Mouse (Mus musculus) gastrocnemius, adult 8-10 months (tissue): Measurements from ENCODE around the gene Stat3. TPM values are rescaled to one million over a fixed set of nuclear protein-coding genes. Genes with fewer than 3 reads are reported as not detected.

Experiments used
- DNase-seq, 2 experiments: peaks; one replicate each; pipeline ENCODE4 v3.0.0; 2022; ENCODE audit warnings: low spot score in 2 of 2
- total RNA-seq, 4 experiments: library from RNA; stranded (reverse); gene quantifications; 2 replicates each; pipeline ENCODE4 v1.2.4; 2022

Gene Stat3
- total RNA-seq, 4 experiments from 2014 or later, result 32.9 to 41.1 (median 37.5) TPM

DNA sequence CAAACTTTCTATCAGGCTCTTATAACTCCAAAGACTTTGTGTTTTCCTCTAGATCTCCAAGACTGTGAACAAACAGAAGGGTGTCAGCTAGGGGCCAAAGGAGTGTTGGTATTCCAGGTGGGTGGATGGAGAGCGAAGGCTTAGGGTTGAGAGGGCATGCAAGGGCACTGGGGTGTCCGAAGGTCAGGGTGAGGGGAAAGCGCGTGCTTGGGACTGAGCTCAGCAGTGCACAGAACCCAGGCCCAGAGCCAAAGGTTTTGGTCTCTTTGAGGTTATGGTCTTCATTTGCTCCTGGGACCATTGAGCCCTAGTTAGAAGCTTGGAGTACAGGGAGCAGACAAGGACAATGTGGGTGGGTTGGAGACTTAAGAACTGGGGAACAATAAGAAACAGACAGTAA lies 84.2 kb downstream of the Stat3 start:
- no peak for DNase-seq

DNA sequence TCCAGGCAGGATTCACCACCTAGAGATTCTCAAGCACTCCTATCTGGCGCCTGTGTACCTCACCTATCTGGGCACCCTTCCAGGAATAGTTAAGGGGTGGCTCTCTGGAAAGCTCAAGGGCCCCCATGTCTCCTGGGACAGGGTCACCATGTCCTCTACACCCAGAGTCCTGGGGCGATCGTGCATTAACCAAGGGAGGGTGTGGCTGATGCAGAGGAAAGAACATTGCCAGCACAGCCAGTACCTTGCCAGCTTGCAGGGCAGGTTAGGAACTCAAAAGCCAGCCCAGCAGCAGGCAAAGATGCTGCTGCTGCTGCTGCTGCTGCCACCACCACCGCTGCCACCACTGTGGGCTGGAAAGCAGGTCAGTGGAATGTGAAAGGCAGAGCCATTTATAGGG lies 85.1 kb downstream of the Stat3 start:
- no peak for DNase-seq

DNA sequence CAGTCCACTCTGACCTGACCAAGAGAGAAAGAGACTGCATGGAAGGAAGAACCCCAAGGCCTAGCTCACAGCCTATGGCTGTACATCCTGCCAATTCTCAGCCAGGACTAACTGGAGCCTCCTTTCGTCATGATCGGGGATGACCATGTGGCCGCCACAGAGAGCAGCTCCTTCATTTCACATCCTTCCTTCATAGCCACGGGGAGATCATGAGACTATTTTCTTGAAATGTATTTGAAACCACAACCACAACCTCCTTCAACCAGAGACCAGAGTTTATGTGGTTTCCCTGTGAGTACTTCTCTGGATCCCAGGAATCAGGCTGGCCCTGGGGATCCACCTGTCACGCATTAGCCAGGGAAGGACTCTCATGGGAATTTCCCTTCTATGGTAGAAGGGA lies 86.3 kb downstream of the Stat3 start:
- DNase-seq, result no peak

DNA sequence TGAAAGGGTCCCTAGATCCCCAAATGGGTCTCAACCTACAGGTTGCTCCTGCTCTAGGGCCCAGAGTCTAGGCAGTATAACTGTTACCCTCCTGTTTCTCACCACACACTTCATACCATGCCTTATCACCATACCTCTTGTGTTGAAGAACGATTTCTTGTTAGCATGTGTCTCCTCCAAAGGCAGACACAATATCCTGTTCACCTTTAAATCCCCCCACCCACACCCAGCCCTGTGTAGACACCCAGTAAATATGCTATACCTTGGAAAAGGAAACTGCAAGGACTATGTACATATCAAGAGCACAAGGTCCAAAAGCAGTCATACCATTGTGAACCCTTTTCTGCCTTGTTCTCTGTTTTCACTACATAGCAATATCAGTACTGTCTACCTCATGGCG lies 87.3 kb downstream of the Stat3 start:
- no peak for DNase-seq

DNA sequence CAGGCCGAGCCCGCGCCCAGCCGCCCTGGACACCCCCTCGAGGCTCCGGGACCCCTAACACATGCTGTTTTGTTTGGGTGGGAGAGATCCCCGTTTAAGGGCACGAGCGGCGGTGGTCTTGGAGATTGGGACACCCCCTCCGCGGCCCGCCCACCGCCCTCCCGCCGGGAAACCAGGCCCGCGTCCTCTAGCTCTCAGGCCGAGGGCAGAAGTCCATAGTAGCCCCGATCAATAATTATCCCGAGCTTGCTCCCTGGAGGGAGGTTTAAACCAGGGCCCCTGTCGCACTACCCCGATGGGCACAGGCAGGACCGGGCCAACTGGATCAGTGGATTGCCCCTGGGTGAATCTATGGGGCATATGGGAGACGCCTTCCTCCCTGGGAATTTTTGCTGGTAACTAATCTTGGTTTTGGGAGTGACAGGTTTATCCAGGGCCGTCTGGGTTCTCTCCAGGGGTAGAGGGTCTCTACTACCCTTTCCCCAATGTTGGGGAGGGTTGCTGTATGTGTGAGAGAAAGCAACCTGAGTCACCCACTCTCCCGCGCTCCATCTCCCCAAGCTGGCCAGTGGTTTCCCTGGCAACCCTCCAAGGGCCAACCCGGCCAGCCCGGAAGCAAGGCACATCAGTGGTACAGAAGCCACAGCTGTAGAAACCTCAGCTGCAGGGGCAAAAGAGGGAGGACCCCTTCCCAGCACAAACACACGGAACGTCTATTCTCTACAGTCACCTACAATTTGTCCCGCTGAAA lies 88.4 kb downstream of the Stat3 start:
- peak; percentile 53 to 57 for DNase-seq

DNA sequence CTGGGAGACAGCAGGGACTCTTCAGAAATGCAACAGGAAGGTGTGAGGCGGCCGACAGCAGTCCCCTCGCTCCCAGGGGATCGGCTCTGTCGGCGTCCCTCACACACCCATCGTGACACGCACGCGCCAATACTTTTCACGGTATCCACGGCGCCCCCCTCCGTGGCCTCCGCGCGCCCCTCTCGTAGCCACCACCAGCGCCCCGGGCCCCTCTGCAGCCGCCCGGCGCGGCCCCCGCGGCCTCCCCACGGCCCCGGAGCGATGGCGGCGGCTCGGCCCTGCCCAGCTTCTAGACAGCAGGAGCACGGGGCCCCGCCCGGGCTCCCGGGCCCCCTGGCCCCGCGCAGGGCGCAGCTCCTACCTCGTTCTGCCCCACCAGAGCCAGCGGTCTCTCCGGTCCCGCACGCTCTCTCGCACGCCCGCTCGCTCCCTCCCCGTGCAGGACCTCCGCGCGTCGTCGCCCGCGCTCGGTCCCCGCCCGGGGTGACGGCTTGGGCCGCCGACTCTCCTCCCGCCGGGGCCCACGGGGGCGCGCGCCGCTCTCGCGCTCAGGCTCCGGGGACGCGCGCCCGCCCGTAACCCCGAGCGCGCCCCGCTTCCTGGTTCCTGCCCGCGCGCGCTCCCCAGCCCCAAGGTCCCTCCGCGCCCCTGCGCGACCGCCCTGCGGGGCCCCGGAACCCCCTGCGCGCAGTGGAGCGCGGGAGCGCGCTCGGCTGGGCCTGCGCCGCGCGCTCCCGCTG lies 89.1 kb downstream of the Stat3 start, which contains the start of gene Stat5b:
TSS of gene Stat5b (minus strand) at position 687 of the 740 bp plus-strand sequence.
- DNase-seq, result peak; percentile 65 to 79

DNA sequence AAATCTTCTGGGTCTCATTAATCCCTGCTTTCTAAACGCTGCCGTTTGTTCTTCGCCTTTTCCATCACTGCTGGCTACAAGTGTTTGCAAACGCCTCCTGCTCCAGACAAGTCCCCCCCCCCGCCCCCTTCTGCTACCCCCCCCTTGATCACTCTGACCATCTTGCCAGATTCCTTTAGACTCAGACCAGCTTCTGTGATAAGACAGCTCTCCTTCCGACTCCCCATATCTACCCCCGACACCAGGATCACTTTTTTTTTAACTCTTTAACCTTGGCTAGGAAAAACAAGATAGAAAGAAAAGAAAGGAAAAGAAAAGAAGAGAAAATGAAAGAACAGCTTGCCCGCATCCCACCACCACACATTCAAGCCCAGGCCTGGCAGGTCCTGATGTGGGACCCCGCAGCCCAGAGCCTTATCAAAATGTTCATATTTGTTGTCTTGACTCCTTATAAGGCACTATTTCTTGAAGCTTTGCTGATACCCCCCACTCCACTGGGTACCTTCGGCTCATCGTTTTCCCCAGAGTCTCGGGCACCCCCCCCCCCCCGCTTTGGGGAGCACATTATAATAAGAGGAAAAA lies 89.8 kb downstream of the Stat3 start:
- no peak for DNase-seq

DNA sequence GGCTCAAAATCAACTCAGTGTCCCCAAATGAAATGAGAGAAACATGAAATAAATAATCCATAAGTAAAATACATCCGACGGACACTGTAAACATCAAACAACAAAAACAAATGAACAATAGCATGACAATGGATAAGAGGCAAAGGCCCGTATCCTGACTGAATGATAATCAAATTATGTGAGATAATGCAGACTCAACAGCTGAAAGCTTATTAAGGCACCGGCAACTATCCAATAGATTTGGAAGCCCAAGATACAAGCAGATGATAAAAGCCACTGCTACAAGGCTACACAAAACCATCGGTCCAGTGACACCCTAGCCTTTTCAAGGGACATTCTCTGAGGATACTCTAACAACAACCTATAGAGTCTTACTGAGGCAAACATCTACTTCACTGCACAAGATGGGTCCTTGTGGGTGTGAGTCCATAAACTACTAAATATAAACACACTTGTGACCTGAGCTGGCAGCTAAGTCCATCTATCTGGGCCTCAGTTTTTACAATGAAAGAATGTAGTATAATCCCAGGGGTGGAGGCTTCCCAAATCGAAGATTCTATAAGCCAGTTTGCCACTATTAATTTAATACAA lies 90.5 kb downstream of the Stat3 start:
- DNase-seq, result no peak

DNA sequence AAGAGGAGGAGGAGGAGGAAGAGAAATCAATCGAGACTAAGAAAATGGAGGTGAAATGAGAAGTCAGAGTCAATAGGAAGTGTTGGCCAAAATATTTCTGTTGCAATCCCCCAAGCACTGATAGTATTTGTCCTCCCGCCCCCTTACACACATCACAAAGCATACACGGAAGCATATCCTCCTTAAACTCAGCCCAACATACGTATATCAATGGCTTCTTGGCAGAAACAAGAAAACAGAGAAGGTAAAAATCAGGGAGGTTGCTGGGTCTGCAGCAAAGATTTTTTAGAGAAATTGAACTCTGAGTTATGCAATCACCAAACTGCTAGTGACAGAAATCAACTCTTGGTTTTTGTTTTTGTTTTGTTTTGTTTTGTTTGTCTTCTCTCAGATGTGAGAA lies 91.3 kb downstream of the Stat3 start:
- no peak for DNase-seq

DNA sequence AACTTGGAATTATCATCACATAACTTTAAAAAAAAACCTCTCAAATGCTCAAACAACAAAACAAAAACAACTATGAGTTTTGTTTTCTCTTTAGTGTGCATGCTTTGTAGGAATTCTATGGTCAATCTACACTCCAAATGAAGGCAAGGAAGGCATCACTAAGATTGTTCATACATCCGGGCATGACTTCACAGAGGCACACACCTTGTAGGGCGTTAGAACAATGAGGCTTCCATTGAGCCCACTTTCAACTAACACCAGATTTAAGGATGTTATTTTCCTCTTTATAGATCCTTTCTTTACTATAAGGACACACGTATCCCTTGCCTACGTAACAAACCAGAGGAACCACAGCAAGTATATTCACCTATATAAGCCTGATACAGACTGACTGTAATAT lies 91.8 kb downstream of the Stat3 start:
- DNase-seq, result no peak

DNA sequence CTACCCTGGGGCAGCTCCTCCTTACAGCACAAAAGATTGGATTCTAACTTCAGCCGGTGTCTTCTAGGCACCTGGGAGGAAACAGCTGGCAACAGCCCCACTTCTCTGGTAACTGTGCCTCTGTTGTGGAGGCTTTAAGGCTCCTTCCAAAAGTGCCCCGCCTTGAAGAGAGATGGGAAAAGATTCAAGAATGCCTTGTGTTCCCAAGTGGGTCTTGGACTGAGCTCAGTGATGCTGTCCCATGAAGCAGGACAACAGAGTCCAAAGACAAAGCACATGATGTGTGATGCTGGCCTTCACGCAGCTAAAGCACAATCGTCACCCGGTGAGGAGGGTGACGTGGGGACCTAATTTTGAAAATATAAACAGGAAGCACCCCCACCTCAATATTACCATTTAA lies 93.5 kb downstream of the Stat3 start:
- DNase-seq, result no peak

DNA sequence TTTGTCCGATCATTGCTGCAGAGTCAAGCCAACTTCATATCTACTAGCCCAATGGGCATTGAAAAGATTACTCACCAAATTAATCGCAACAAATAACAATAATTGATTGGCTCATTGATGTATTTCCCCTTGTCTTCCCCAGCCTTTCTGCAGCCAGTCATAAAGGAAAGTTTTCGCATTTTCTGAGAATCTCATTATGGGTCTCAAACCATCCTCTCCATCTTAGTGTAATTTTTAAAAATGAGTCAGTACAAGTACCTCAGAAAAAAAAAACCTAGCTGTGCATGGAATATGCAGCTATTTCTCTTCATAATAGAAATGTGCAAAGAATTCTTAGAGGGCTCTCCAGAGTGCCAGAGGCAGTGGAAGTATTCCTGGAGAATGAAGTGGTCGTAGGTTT lies 95.2 kb downstream of the Stat3 start:
- DNase-seq, result no peak

DNA sequence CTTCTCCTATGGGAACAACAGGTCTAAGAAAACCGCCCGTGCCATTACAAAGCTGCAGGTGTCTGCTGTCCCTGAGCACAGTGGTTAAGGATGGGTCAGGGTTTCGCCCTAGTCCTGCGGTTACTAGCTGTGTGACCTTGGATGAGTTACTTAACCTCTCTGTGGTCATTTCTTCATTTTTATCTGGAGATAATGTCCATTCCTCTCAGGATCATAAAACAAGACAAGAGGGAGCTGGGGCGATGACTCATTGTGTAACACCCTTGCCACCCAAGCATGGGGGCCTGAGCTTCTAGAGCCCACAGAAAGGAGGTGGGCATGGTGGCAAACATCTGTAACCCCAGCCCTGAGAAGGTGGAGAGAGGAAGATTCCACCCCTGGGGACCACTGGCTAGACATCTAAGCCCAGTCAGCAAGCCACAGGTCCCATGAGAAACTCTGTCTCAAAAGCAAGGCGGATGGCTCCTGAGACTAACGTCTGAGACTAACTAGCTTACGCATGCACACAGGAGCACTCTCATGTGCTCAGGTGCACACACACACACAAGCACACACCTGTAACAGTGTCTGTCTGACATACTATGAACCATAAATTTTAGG lies 96.2 kb downstream of the Stat3 start:
- DNase-seq, result no peak

DNA sequence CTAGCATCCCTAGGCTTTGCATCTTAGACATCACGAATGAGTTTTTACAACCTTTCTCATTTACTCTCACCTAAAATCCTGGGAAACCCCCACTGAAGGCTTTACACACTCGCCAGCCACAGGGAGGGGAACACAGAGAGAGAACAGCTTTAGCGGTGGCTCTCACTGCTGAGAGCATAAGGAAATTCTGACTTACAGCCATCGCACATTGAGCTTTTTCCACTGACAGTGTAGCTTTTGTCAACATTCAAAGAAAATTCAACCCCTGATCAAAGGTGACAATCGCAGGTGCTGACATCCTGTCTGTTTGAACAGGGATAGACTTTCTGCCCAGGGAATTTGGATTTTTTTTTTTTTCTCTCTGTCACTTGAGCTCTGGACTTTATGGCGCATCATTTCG lies 97.3 kb downstream of the Stat3 start:
- DNase-seq, result no peak

DNA sequence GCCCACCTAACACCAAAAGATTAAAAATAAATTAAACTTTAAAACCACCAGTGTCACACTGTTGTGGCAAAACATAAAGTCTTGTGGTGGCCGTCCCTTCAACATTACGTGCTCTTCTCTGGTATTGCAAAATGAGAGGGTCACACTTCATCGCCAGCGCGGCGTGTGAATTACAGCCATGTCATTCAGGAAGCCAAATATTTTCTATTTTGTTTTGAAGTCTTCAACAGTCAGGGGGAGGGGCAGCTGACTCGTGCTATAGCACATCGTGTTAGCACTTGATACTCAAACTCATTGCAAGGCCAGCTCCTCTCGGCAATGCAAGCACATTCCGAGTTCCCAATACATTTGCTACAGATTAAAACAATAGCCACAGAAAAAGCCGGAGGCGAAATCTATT lies 98.5 kb downstream of the Stat3 start:
- DNase-seq, result no peak

DNA sequence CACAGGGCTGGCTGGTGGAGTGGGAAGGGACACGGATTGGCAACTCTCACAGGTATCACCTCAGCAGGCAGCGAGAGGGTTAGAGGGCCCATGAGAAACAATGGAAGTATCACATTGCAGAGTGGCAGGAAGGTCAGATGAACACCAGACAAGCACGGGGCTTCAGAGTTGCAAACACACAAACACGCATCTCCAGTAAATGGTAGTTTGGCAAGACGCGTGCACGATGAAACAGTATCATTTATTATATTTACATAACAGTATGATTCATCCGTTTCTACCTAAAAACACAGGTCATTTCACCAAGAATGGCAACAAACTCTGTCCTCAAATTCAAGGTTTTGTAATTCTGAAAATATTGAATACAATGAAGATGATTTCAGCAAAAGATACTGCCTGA lies 99.8 kb downstream of the Stat3 start:
- no peak for DNase-seq

DNA sequence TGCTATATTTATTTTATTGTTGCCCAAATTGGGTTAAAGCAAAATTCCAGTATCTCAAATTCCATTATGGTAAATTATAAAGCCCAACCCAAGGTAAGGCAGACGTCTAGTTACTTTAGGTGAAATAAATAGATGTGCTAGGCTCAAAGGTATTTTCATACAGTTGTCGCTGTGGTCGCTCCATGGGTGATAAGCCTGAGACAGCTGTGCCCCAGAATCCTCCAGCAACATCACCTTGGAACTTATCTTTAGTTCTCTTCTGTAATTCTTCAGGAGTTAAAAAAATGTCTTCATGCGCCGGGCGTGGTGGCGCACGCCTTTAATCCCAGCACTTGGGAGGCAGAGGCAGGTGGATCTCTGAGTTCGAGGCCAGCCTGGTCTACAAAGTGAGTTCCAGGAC lies 100.4 kb downstream of the Stat3 start:
- no peak for DNase-seq

DNA sequence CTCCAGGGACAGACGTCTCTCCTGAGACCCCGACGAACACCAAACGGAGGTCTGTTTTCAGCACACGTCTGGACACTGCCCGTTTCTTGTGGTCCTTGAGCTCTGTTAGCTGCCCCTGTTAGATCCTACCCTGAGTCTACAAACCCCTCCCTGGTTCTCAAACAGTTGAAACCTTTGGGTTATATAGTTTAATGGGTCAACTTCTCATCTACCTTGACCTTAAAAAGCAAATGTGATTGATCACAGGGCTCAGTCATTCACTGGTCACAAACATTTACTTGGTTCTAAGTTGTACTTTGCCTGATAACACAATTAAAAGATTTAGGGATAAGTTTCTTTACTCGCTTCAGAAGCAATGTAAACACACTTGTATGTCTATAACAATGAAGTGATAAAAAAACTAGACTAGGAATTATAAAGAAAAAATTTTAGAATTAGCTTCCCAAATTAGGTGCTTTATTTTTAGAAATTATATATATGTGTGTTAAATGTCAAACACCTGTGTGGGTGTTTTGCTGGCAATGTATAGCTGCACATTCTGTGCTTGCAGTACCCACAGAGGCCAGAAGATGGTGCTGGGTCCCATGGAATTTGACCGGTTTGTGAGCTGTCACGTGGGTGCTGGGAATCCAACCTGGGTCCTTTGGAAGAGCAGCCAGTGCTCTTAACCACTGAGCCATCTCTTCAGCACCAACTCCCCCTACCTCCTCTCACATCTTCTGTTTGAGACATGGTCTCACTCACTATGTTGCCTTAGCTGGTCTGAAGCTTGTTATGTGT lies 102.2 kb downstream of the Stat3 start:
- no peak for DNase-seq
